Mouse (Mus musculus): ENCODE measurements at regions not wholly inside any gene's neighbourhood (a gene's known extent, or its start where the extent isn't known, plus 50 kb on each side); places are given as distances from the start of the nearest gene placed in this dataset.

GRCm38 (mm10) chr8:8457536-8457935 lies 203.5 kb downstream of the Efnb2 start:
- TF ChIP-seq CTCF (IDR thresholded peaks at IDR 0.05; ENCODE audit: extremely low read depth, insufficient read depth, insufficient read length, insufficient replicate concordance) (no peak), POLR2A (IDR thresholded peaks at IDR 0.05; ENCODE audit: low read depth, low read length) (no peak)
